Mouse (Mus musculus) heart, embryonic 14.5 days (tissue): ENCODE results near the gene Spindoc. TPM values are rescaled to one million over a fixed set of nuclear protein-coding genes. Genes with fewer than 3 reads are reported as not detected.
"Not testable (repeated sequence)": the region's sequence is repeated elsewhere in the genome, so short reads cannot be mapped to it uniquely, and the experiment has no call there.

Experiments
- ATAC-seq: fragments of 200-750 bp; cut with Nextera tagmentation; 2 replicates; pipeline ENCODE4 v1.8.0; 2017; ENCODE audit warnings: low read depth, moderate TSS enrichment; ENCODE audit not compliant: insufficient number of reproducible peaks, insufficient read depth, low FRiP score
- H3K27ac ChIP-seq, 2 experiments: fragments of 200-500 bp in 1 of 2; fragments of 300-500 bp in 1 of 2; sonication (generic) in 1 of 2; replicated peaks in 1 of 2; 2 replicates each; pipeline ENCODE4 v1.5.1; 2012 to 2014; ENCODE audit warnings: low read depth in 2 of 2, low read length in 2 of 2, control low read depth in 1 of 2, mild to moderate bottlenecking in 1 of 2, mixed read lengths in 1 of 2; ENCODE audit not compliant: control insufficient read depth in 1 of 2, insufficient read depth in 1 of 2
- H3K27me3 ChIP-seq: fragments of 300-500 bp; sonication (generic); 2 replicates; pipeline ENCODE4 v1.6.1; 2014; ENCODE audit warnings: mild to moderate bottlenecking, low read length, control low read depth; ENCODE audit not compliant: control insufficient read depth, insufficient read depth
- H3K36me3 ChIP-seq: fragments of 300-500 bp; sonication (generic); 2 replicates; pipeline ENCODE4 v1.6.1; 2014; ENCODE audit warnings: mild to moderate bottlenecking, control low read depth, low read length, mixed read lengths; ENCODE audit not compliant: control insufficient read depth, insufficient read depth
- H3K4me1 ChIP-seq, 2 experiments: fragments of 200-500 bp in 1 of 2; fragments of 300-500 bp in 1 of 2; sonication (generic) in 1 of 2; 2 replicates each; pipeline ENCODE4 v1.6.1; 2012 to 2014; ENCODE audit warnings: low read length in 2 of 2, control low read depth in 1 of 2, mixed read lengths in 1 of 2; ENCODE audit not compliant: control insufficient read depth in 2 of 2, insufficient read depth in 2 of 2
- H3K4me2 ChIP-seq: fragments of 300-500 bp; sonication (generic); 2 replicates; pipeline ENCODE4 v1.6.1; 2014; ENCODE audit warnings: mild to moderate bottlenecking, low read length
- H3K4me3 ChIP-seq, 2 experiments: fragments of 200-500 bp in 1 of 2; fragments of 300-500 bp in 1 of 2; sonication (generic) in 1 of 2; 2 replicates each; pipeline ENCODE4 v1.5.1; 2012 to 2014; ENCODE audit warnings: low read length in 2 of 2, mild to moderate bottlenecking in 2 of 2, control low read depth in 1 of 2, low read depth in 1 of 2, moderate library complexity in 1 of 2; ENCODE audit not compliant: control insufficient read depth in 1 of 2, insufficient read depth in 1 of 2
- H3K9ac ChIP-seq: fragments of 300-500 bp; sonication (generic); 2 replicates; pipeline ENCODE4 v1.6.1; 2014; ENCODE audit warnings: mild to moderate bottlenecking, low read length
- H3K9me3 ChIP-seq: fragments of 300-500 bp; sonication (generic); 2 replicates; pipeline ENCODE4 v1.6.1; 2016; ENCODE audit warnings: low read length, control low read depth; ENCODE audit not compliant: control insufficient read depth
- WGBS: fragments of 180-500 bp; shearing (Covaris S2); extraction: QIAGEN DNeasy Blood & Tissue Kit; methylation state at CpG from one replicate; pipeline ENCODE4 v1.1.7; 2014; 5-methylcytosine and 5-hydroxymethylcytosine counted together
- polyA plus RNA-seq: library from polyadenylated mRNA; unstranded; fragments of >200 nt; fragmentation: Nextera tagmentation; extraction: Ambion mirVana; gene quantifications from 2 replicates; pipeline ENCODE4 v1.2.1, GENCODE M21; 2014

Spindoc gene
- polyA plus RNA-seq, 1 experiment from 2014 or later = 14.8 TPM

- H3K4me1 ChIP-seq, H3K4me2 ChIP-seq, H3K9me3 ChIP-seq, H3K9ac ChIP-seq, H3K4me3 ChIP-seq, H3K27ac ChIP-seq, ATAC-seq, H3K27me3 ChIP-seq: not testable (repeated sequence)
- WGBS = 87% methylated on average over 4 of the region's 4 CpGs
- peaks cover 91% of the 10 kb centered on the region for H3K36me3 ChIP-seq
Observed at GRCm38 (mm10) chr19:7369469-7369868, 13.3 kb downstream of the Spindoc start.

DNA sequence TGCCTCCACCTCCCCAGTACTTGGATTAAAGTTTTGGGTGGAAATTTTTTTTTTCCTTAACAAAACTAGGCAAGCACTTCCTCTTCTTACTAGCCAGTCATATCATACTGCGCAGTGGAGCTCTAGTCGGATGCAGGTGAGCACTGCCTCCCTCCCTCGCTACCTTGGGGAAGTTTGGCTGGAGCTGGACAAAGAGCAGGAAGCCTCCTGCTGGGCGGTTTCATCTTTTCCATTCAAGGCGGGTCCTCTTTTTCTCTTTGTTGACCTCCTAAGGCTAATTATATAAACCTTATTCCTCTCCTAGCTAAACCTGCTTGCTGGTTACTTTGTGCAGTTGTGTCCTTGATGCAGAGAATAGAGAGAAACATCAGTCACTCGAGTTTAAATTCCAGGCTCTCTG, 29.2 kb downstream of the Spindoc start:
- Histone ChIP-seq H3K9ac (no peak overlapping the region), H3K27me3 (no peaks in the 10 kb centered on the region), H3K4me1 (no peaks in the 10 kb centered on the region), H3K4me2 (no peak overlapping the region), H3K4me3 (no peak overlapping the region), H3K27ac (no peak overlapping the region), H3K36me3 (peaks cover 25% of the 10 kb centered on the region), H3K9me3 (no peaks in the 10 kb centered on the region)
- no peak for ATAC-seq
- WGBS = 56% methylated on average over 6 of the region's 6 CpGs

GRCm38 (mm10) chr19:7352809-7353495, 29.8 kb downstream of the Spindoc start:
- H3K9me3 ChIP-seq = no peaks in the 10 kb centered on the region
- peaks cover 18% of the 10 kb centered on the region for H3K36me3 ChIP-seq
- H3K4me2 ChIP-seq = no peak overlapping the region
- H3K4me1 ChIP-seq = no peaks in the 10 kb centered on the region
- no peak for ATAC-seq
- H3K9ac ChIP-seq = no peak overlapping the region
- no peak overlapping the region for H3K27ac ChIP-seq
- no peaks in the 10 kb centered on the region for H3K27me3 ChIP-seq
- no peak overlapping the region for H3K4me3 ChIP-seq
- WGBS = 70% methylated on average over 11 of the region's 11 CpGs

GRCm38 (mm10) chr19:7349993-7350392, 32.8 kb downstream of the Spindoc start:
- Histone ChIP-seq H3K27ac (no peak overlapping the region), H3K4me1 (no peaks in the 10 kb centered on the region), H3K27me3 (no peaks in the 10 kb centered on the region), H3K36me3 (no peaks in the 10 kb centered on the region), H3K9me3 (no peaks in the 10 kb centered on the region), H3K4me3 (no peak overlapping the region), H3K4me2 (no peak overlapping the region), H3K9ac (no peak overlapping the region)
- 47% methylated on average over 1 of the region's 1 CpGs for WGBS
- ATAC-seq = no peak

GRCm38 (mm10) chr19:7345235-7345755, 37.5 kb downstream of the Spindoc start:
- Histone ChIP-seq H3K27ac (no peak overlapping the region), H3K4me2 (no peak overlapping the region), H3K27me3 (no peaks in the 10 kb centered on the region), H3K9ac (no peak overlapping the region), H3K4me1 (peaks cover 0 to 5% of the 10 kb centered on the region in 2 experiments; a peak in 3 of 4 replicates), H3K36me3 (no peaks in the 10 kb centered on the region), H3K4me3 (no peak overlapping the region), H3K9me3 (no peaks in the 10 kb centered on the region)
- ATAC-seq = no peak
- WGBS = 20% methylated on average over 4 of the region's 4 CpGs

DNA sequence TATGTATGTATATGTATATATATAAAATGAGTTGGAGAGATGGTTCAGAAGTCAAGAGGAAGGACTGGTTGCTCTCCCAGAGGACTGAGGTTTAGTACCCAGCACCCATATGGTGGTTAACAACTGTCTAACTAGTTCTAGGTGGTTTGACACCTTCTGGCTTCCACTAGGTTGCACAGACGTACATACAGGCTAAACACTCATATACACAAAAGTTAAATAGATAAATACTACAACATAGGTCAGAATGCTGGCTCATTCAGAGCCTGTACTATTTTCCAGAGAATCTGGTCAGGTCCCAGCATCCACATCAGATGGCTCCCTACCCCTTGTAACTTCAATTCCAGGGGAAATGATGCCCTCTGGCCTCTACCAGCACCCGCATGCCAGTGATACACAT, 40.1 kb downstream of the Spindoc start:
- Histone ChIP-seq H3K27ac (no peak overlapping the region), H3K9me3 (no peaks in the 10 kb centered on the region), H3K9ac (no peak overlapping the region), H3K27me3 (no peaks in the 10 kb centered on the region), H3K4me2 (no peak overlapping the region), H3K4me3 (no peak overlapping the region), H3K36me3 (peaks cover 4% of the 10 kb centered on the region; the same call in 1 of the 2 replicates), H3K4me1 (peaks cover 24 to 26% of the 10 kb centered on the region in 2 experiments)
- 69% methylated on average over 2 of the region's 2 CpGs for WGBS
- no peak for ATAC-seq

DNA sequence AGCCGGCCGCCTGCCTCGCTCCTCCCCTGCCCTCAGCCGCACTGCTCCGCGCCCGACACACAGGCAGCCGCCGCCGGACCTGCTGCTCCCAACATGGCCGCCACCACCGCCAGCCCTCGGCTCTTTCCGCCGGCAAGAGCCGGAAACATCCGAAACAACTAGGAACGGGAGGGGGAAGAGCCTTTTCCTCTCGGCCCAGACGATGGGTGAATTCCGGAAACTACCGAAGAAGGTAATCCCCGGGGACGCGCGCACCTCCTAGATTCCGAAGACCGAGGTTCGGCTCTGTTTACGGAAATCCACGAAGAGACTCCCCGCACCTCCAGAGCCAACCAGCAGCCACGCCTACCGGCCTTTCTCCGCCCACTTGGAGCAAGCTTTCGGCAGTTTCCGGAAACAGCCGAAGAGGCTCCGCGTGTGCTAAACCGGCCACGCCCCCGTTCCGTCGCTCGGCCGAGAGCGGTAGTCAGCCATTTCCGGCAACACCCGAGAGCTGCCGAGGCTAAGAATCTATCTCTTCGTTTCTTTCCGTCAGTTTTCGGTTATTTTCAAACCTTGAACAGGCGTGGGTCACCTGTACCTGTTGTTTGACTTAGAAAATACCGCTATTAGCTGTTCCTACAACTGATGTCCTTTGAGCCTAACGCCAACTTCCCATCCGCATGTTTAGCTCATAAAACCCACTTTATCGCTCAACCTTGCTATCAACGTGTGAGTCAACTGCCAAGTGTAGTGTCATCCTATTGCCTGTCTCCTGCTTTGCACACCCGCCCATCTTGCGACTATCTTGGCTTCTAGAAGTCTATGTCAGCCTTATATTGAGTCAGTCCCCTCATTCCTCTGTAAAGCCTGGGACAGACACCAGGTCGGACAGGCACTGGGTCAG, 41.0 kb downstream of the Spindoc start, which contains the start of gene Mark2:
Gene Mark2 (minus strand): TSS at position 349 of the 886 bp plus-strand sequence.
- peak within 1 kb of the TSS; percentile 67 to 88 for H3K27ac ChIP-seq
- peak within 1 kb of the TSS; percentile 95 for H3K4me2 ChIP-seq
- H3K9me3 ChIP-seq = no peaks in the 10 kb centered on the region
- peak within 1 kb of the TSS; percentile 93 to 96 for H3K4me3 ChIP-seq
- peak within 1 kb of the TSS; percentile 97 for H3K9ac ChIP-seq
- H3K36me3 ChIP-seq = peaks cover 4% of the 10 kb centered on the region; the same call in 1 of the 2 replicates
- peak; percentile 92 for ATAC-seq
- H3K4me1 ChIP-seq = peaks cover 28 to 35% of the 10 kb centered on the region in 2 experiments
- no peaks in the 10 kb centered on the region for H3K27me3 ChIP-seq
- WGBS = 1% methylated on average over 63 of the region's 63 CpGs
